Mouse (Mus musculus): ENCODE results near the gene Barhl1. TPM values are rescaled to one million over a fixed set of nuclear protein-coding genes. Genes with fewer than 3 reads are reported as not detected.

Barhl1 gene
- total and polyA plus RNA-seq, 2 experiments = 0.32 TPM; not detected in 1

DNA sequence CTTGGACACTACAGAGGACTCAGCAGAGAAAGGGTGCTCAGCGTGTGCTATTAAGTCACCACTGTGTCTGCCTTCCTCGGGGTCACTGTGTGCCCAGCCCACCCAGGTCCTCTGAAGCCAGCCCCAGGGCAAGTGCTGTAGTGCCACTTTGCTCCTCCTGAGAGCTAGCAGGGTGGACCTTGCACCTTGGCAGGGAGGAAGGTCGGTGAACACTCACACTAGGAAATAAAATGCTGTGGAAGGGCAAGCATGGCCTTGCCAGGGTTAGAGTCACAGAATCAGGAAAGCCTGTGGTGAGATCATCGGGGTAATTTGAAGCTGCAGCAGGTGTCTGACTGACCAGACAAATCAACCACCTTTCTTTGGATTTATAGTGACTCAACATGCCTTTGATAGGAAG, 10.9 kb downstream of the Barhl1 start:
- Histone ChIP-seq H3K79me2 (ENCODE audit: control insufficient read depth, insufficient read depth, low read length) (no peaks in the 10 kb centered on the region), H3K4me3 (ENCODE audit: insufficient read depth, low read depth, low read length) (no peak overlapping the region), H3K4me1 (ENCODE audit: control insufficient read depth, insufficient read depth, low read length) (peaks cover 9% of the 10 kb centered on the region; the same call in 1 of the 2 replicates), H3K9ac (ENCODE audit: low read depth, low read length) (no peak overlapping the region), H3K36me3 (ENCODE audit: control insufficient read depth, insufficient read depth, low read length) (0 out of 2 replicates have a peak, but pooled peaks cover 1% of the 10 kb centered on the region), H3K27ac (replicated peaks; ENCODE audit: insufficient read depth, low read depth, low read length) (no peak overlapping the region), H3K27me3 (ENCODE audit: control insufficient read depth, insufficient read depth, low read length) (no peaks in the 10 kb centered on the region; the same call in 1 of the 2 replicates)
- peak; percentile 70 for DNase-seq (ENCODE audit: extremely low read depth, low read depth, low spot score)
- TF ChIP-seq CTCF (IDR thresholded peaks at IDR 0.05; ENCODE audit: low read depth, low read length) (no peak), POLR2A (IDR thresholded peaks at IDR 0.05; ENCODE audit: extremely low read depth, insufficient read depth, low read length) (no peak)
- WGBS = 58% methylated on average over 4 of the region's 4 CpGs

DNA sequence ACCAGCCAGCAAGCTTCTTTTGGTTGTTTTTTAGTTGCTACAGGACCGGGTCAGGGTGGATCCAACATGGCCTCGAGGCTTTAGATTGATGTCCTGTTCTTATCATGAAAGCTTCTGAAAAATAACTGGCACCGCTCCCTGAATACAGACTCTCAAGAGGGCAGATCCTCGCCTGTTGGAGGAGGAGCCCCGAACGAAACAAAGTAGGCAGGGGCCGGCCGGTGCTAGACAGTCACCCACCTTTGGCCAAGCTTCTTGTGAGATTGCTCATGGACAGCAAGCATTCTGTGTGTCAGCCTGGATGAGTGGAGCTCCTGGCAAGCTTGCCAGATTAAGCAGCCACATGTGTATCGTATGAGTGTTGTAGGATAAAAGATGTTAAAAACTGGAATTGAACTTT, 11.7 kb downstream of the Barhl1 start:
- no peak overlapping the region for H3K4me3 ChIP-seq (ENCODE audit: insufficient read depth, low read depth, low read length)
- WGBS = 92% methylated on average over 9 of the region's 9 CpGs
- H3K27me3 ChIP-seq (ENCODE audit: control insufficient read depth, insufficient read depth, low read length) = no peaks in the 10 kb centered on the region
- DNase-seq (ENCODE audit: extremely low read depth, low read depth, low spot score) = no peak
- TF ChIP-seq POLR2A (IDR thresholded peaks at IDR 0.05; ENCODE audit: extremely low read depth, insufficient read depth, low read length) = no peak
- TF ChIP-seq CTCF (IDR thresholded peaks at IDR 0.05; ENCODE audit: low read depth, low read length) = no peak
- no peak overlapping the region for H3K27ac ChIP-seq (replicated peaks; ENCODE audit: insufficient read depth, low read depth, low read length)
- peaks cover 9% of the 10 kb centered on the region; the same call in 1 of the 2 replicates for H3K4me1 ChIP-seq (ENCODE audit: control insufficient read depth, insufficient read depth, low read length)
- no peak overlapping the region for H3K9ac ChIP-seq (ENCODE audit: low read depth, low read length)
- no peaks in the 10 kb centered on the region for H3K79me2 ChIP-seq (ENCODE audit: control insufficient read depth, insufficient read depth, low read length)
- H3K36me3 ChIP-seq (ENCODE audit: control insufficient read depth, insufficient read depth, low read length) = 0 out of 2 replicates have a peak, but pooled peaks cover 1% of the 10 kb centered on the region

GRCm38 (mm10) chr2:28903871-28904270, 12.6 kb downstream of the Barhl1 start:
- H3K9ac ChIP-seq (ENCODE audit: low read depth, low read length) = no peak overlapping the region
- H3K36me3 ChIP-seq (ENCODE audit: control insufficient read depth, insufficient read depth, low read length) = 0 out of 2 replicates have a peak, but pooled peaks cover 1% of the 10 kb centered on the region
- no peak overlapping the region for H3K27ac ChIP-seq (replicated peaks; ENCODE audit: insufficient read depth, low read depth, low read length)
- H3K79me2 ChIP-seq (ENCODE audit: control insufficient read depth, insufficient read depth, low read length) = no peaks in the 10 kb centered on the region
- TF ChIP-seq CTCF (IDR thresholded peaks at IDR 0.05; ENCODE audit: low read depth, low read length) (no peak), POLR2A (IDR thresholded peaks at IDR 0.05; ENCODE audit: extremely low read depth, insufficient read depth, low read length) (no peak)
- WGBS = 90% methylated on average over 5 of the region's 5 CpGs
- H3K4me1 ChIP-seq (ENCODE audit: control insufficient read depth, insufficient read depth, low read length) = peaks cover 9% of the 10 kb centered on the region; the same call in 1 of the 2 replicates
- H3K4me3 ChIP-seq (ENCODE audit: insufficient read depth, low read depth, low read length) = no peak overlapping the region
- DNase-seq (ENCODE audit: extremely low read depth, low read depth, low spot score) = no peak
- H3K27me3 ChIP-seq (ENCODE audit: control insufficient read depth, insufficient read depth, low read length) = no peaks in the 10 kb centered on the region

DNA sequence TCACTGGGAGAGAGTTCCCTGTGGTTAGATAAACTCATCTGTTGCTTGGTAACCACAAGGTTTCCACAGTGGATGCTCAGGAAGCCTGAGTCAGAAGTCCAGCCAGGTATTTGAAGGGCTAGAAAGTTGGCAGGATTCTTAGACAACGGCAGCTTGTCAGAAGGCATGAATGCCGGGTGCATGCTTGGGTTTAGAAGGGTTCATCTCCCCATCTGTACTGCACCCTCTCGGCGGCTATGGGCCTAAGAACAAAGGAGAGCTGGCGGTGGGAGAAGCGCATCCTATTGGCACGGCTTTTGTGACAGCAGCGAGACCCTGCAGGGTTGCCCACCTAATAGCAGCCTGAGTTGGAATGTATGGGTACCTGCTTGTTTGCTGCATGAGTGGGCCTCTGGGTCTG, 14.2 kb downstream of the Barhl1 start:
- H3K79me2 ChIP-seq (ENCODE audit: control insufficient read depth, insufficient read depth, low read length) = no peaks in the 10 kb centered on the region
- 94% methylated on average over 8 of the region's 8 CpGs for WGBS
- 0 out of 2 replicates have a peak, but pooled peaks cover 1% of the 10 kb centered on the region for H3K36me3 ChIP-seq (ENCODE audit: control insufficient read depth, insufficient read depth, low read length)
- 0 out of 2 replicates have a peak, but pooled peaks cover 3% of the 10 kb centered on the region for H3K4me1 ChIP-seq (ENCODE audit: control insufficient read depth, insufficient read depth, low read length)
- H3K4me3 ChIP-seq (ENCODE audit: insufficient read depth, low read depth, low read length) = no peak overlapping the region
- H3K9ac ChIP-seq (ENCODE audit: low read depth, low read length) = no peak overlapping the region
- H3K27me3 ChIP-seq (ENCODE audit: control insufficient read depth, insufficient read depth, low read length) = no peaks in the 10 kb centered on the region
- no peak overlapping the region for H3K27ac ChIP-seq (replicated peaks; ENCODE audit: insufficient read depth, low read depth, low read length)
- TF ChIP-seq CTCF (IDR thresholded peaks at IDR 0.05; ENCODE audit: low read depth, low read length) (no peak), POLR2A (IDR thresholded peaks at IDR 0.05; ENCODE audit: extremely low read depth, insufficient read depth, low read length) (no peak)
- no peak for DNase-seq (ENCODE audit: extremely low read depth, low read depth, low spot score)

DNA sequence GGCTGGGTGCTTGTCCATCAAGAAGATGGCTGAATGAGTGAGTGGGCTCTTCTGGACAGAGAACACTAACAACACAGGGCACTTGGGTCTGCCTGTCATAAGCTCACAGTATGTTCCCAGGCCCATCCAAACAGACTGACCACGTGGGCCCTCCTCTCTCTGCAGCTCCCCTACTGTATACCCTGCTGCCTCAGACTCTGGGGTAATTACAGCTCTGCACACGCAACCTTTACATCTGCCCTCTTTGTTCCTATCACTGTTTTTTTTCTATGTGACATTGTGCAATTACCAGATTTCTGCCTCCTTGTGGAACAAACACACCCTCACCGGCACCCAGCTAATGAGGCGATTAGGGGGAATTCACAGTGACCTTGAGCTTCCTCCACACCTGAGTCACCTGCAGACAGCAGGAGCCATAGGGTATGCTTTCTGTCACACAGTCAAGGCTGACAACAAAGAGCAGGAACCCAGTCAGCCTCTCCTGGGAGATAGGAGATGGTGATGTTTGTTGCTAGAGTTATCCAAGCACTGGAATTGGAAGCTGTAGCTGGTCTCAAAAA, 19.0 kb downstream of the Barhl1 start:
- Histone ChIP-seq H3K9ac (ENCODE audit: low read depth, low read length) (no peak overlapping the region), H3K36me3 (ENCODE audit: control insufficient read depth, insufficient read depth, low read length) (peaks cover 5% of the 10 kb centered on the region; the same call in 1 of the 2 replicates), H3K79me2 (ENCODE audit: control insufficient read depth, insufficient read depth, low read length) (no peaks in the 10 kb centered on the region), H3K4me1 (ENCODE audit: control insufficient read depth, insufficient read depth, low read length) (no peaks in the 10 kb centered on the region), H3K27me3 (ENCODE audit: control insufficient read depth, insufficient read depth, low read length) (no peaks in the 10 kb centered on the region), H3K4me3 (ENCODE audit: insufficient read depth, low read depth, low read length) (no peak overlapping the region), H3K27ac (replicated peaks; ENCODE audit: insufficient read depth, low read depth, low read length) (no peak overlapping the region)
- DNase-seq (ENCODE audit: extremely low read depth, low read depth, low spot score) = no peak
- no peak for TF ChIP-seq CTCF (IDR thresholded peaks at IDR 0.05; ENCODE audit: low read depth, low read length)
- 85% methylated on average over 4 of the region's 4 CpGs for WGBS

- no peaks in the 10 kb centered on the region for H3K27me3 ChIP-seq (ENCODE audit: control insufficient read depth, insufficient read depth, low read length)
- no peak for DNase-seq (ENCODE audit: extremely low read depth, low read depth, low spot score)
- no peaks in the 10 kb centered on the region for H3K79me2 ChIP-seq (ENCODE audit: control insufficient read depth, insufficient read depth, low read length)
- no peak overlapping the region for H3K4me3 ChIP-seq (ENCODE audit: insufficient read depth, low read depth, low read length)
- TF ChIP-seq CTCF (IDR thresholded peaks at IDR 0.05; ENCODE audit: low read depth, low read length) = no peak
- TF ChIP-seq POLR2A (IDR thresholded peaks at IDR 0.05; ENCODE audit: extremely low read depth, insufficient read depth, low read length) = no peak
- WGBS = 94% methylated on average over 7 of the region's 7 CpGs
- H3K9ac ChIP-seq (ENCODE audit: low read depth, low read length) = no peak overlapping the region
- peaks cover 5% of the 10 kb centered on the region; the same call in 1 of the 2 replicates for H3K36me3 ChIP-seq (ENCODE audit: control insufficient read depth, insufficient read depth, low read length)
- H3K27ac ChIP-seq (replicated peaks; ENCODE audit: insufficient read depth, low read depth, low read length) = no peak overlapping the region
- H3K4me1 ChIP-seq (ENCODE audit: control insufficient read depth, insufficient read depth, low read length) = no peaks in the 10 kb centered on the region
Observed at GRCm38 (mm10) chr2:28895876-28896275, 20.6 kb downstream of the Barhl1 start.

Measured in liver, adult 2 months (tissue).